Mouse (Mus musculus): Measurements from ENCODE around the gene Tspan31. TPM values are rescaled to one million over a fixed set of nuclear protein-coding genes. Genes with fewer than 3 reads are reported as not detected.

Gene Tspan31
- polyA plus RNA-seq (2012; ENCODE audit: insufficient read depth, insufficient read length, missing spikeins) = 116 and 126 TPM in 2 replicates

DNA sequence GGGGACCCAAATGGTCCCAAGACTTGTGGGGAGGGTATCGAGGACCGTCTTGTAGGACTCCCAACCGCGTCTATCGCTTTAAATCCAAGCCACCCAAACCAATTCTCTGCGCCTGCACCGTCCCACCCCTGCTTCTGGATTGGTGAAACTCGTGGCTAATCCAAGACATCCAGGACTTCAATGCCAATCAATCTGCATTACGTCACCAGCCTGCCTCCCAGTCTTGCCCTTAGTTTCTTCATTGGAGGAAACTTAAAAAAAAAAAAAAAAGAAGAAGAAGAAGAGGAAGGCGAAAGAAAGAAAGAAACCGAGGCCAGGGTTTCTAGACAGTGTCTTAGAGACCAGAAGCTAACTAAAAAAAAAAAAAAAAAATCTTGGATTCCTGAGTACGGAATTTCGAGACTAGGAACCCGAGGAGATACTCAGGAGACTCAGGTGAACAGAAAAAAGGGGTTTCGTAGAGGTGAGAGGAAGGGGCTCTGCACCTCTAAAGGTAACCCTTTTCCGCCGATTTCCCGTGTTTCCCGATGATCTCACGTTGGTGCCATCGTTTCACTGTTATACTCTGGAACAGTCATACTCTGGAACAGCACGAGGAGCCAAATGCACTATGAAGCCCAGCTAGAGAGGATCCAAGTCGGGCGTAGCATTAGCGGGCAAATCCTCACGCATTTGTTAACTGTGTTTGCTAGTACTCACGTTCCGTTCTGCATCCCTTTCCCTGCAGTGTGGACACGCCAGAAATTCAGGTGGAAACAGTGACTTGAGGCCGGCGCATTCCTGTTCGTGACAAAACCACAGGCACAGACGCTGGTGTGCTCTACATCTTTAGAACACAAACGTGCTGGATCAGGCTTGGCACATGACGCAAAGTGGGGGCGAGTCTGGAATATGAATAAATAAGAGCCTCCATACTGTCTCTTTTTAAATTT, at the start of gene Tspan31:
TSS of gene Tspan31 (minus strand) at position 75 of the 932 bp plus-strand sequence.
- Histone ChIP-seq H3K4me1 (ENCODE audit: control insufficient read depth, insufficient read depth, low read length) (peaks cover 9% of the 10 kb centered on the region), H3K27ac (ENCODE audit: insufficient read depth, low read depth, low read length) (peak within 1 kb of the TSS; percentile 75), H3K4me3 (ENCODE audit: insufficient read depth, low read length) (peak within 1 kb of the TSS; percentile 95)
- TF ChIP-seq POLR2A (IDR thresholded peaks at IDR 0.05; ENCODE audit: borderline replicate concordance, low read depth, low read length) (0 out of 2 replicates have a peak, but pooled peaks have one; percentile 75), CTCF (IDR thresholded peaks at IDR 0.05; ENCODE audit: low read depth, low read length) (no peak)

GRCm38 (mm10) chr10:127119229-127119628, 49.2 kb upstream of the Tspan31 start:
- H3K4me3 ChIP-seq (ENCODE audit: insufficient read depth, low read length) = no peak overlapping the region
- H3K4me1 ChIP-seq (ENCODE audit: control insufficient read depth, insufficient read depth, low read length) = peaks cover 19% of the 10 kb centered on the region
- TF ChIP-seq POLR2A (IDR thresholded peaks at IDR 0.05; ENCODE audit: borderline replicate concordance, low read depth, low read length) (no peak), CTCF (IDR thresholded peaks at IDR 0.05; ENCODE audit: low read depth, low read length) (no peak)
- no peak overlapping the region for H3K27ac ChIP-seq (ENCODE audit: insufficient read depth, low read depth, low read length)

GRCm38 (mm10) chr10:127118470-127118869, 48.4 kb upstream of the Tspan31 start:
- TF ChIP-seq POLR2A (IDR thresholded peaks at IDR 0.05; ENCODE audit: borderline replicate concordance, low read depth, low read length) (no peak), CTCF (IDR thresholded peaks at IDR 0.05; ENCODE audit: low read depth, low read length) (no peak)
- Histone ChIP-seq H3K27ac (ENCODE audit: insufficient read depth, low read depth, low read length) (no peak overlapping the region), H3K4me3 (ENCODE audit: insufficient read depth, low read length) (no peak overlapping the region), H3K4me1 (ENCODE audit: control insufficient read depth, insufficient read depth, low read length) (peaks cover 19% of the 10 kb centered on the region)

GRCm38 (mm10) chr10:127115068-127115467, 45.0 kb upstream of the Tspan31 start:
- Histone ChIP-seq H3K4me3 (ENCODE audit: insufficient read depth, low read length) (no peak overlapping the region), H3K4me1 (ENCODE audit: control insufficient read depth, insufficient read depth, low read length) (peaks cover 6% of the 10 kb centered on the region), H3K27ac (ENCODE audit: insufficient read depth, low read depth, low read length) (no peak overlapping the region)
- TF ChIP-seq POLR2A (IDR thresholded peaks at IDR 0.05; ENCODE audit: borderline replicate concordance, low read depth, low read length) (no peak), CTCF (IDR thresholded peaks at IDR 0.05; ENCODE audit: low read depth, low read length) (no peak)

DNA sequence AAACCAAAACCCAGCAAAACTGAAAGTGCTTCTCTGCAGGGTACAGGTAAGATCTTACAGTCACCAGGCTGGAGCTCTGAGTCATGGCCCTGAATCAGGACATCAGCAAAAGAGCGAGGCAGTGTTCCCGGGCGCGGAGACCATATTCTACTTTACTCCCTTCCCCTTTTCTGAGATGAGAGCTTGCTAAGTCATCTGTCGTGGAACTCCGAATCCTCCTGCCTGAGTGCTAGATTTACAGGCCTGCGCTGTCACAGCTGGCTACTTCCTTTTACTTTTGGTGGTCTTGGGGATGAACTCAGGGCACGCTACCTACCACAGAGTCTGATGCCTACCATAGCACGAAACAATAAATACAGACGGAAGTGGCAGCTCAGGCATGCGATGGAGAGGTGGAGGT, 44.3 kb upstream of the Tspan31 start:
- H3K4me1 ChIP-seq (ENCODE audit: control insufficient read depth, insufficient read depth, low read length) = peaks cover 4% of the 10 kb centered on the region; the same call in 1 of the 2 replicates
- peak overlapping the region; percentile 33 for H3K27ac ChIP-seq (ENCODE audit: insufficient read depth, low read depth, low read length)
- TF ChIP-seq POLR2A (IDR thresholded peaks at IDR 0.05; ENCODE audit: borderline replicate concordance, low read depth, low read length) = no peak
- TF ChIP-seq CTCF (IDR thresholded peaks at IDR 0.05; ENCODE audit: low read depth, low read length) = no peak
- H3K4me3 ChIP-seq (ENCODE audit: insufficient read depth, low read length) = no peak overlapping the region

- TF ChIP-seq POLR2A (IDR thresholded peaks at IDR 0.05; ENCODE audit: borderline replicate concordance, low read depth, low read length) (no peak), CTCF (IDR thresholded peaks at IDR 0.05; ENCODE audit: low read depth, low read length) (no peak)
- Histone ChIP-seq H3K27ac (ENCODE audit: insufficient read depth, low read depth, low read length) (no peak overlapping the region), H3K4me3 (ENCODE audit: insufficient read depth, low read length) (no peak overlapping the region), H3K4me1 (ENCODE audit: control insufficient read depth, insufficient read depth, low read length) (peaks cover 4% of the 10 kb centered on the region; the same call in 1 of the 2 replicates)
Measured at GRCm38 (mm10) chr10:127111001-127111887, 41.2 kb upstream of the Tspan31 start.

DNA sequence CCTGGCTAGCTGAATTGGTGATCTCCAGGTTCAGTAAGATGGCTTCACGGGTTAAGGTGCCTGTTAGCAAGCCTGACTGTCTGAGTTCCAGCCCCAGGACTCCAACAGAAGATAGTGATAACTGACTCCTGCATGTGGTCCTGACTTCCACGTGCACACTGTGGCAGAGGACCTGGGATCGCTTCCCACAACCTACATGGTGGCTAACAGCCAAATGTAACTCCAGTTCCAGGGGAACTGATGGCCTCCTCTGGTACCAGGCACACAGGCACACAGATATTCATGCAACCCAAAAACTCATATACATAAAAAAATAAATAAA, 38.2 kb upstream of the Tspan31 start:
- H3K4me1 ChIP-seq (ENCODE audit: control insufficient read depth, insufficient read depth, low read length) = peaks cover 13% of the 10 kb centered on the region
- H3K4me3 ChIP-seq (ENCODE audit: insufficient read depth, low read length) = no peak overlapping the region
- no peak overlapping the region for H3K27ac ChIP-seq (ENCODE audit: insufficient read depth, low read depth, low read length)
- TF ChIP-seq POLR2A (IDR thresholded peaks at IDR 0.05; ENCODE audit: borderline replicate concordance, low read depth, low read length) = no peak
- no peak for TF ChIP-seq CTCF (IDR thresholded peaks at IDR 0.05; ENCODE audit: low read depth, low read length)

DNA sequence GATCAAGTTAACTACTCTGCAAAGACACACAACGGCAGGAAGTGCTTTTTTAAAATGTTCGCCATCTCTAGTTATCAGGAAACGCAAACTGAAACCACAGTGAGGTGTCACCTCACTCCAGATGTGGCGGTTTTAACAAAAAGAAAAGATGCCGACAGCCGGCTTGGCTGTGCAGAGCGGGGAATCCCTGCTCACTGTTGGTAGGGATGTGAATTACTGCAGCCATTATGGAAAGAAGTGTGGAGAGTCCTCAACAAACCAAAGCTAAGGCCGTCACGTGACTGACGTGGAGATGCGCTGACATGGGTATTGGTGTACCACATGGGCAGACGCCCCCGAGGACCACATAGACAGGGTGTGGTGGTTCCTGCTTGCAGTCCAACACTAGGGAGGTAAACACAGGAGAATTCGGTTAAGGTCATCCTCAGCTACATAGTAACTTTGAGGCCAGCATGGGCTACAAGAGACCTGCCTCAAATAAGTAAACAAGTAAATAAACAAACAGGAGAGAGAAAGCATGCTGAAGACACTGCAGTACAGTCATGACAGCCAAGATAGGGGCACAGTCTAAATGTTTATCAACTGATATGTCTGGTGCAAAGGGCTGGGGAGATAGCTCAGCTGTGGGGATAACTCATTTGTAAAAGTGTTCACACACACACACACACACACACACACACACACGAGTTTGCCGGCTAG, 37.6 kb upstream of the Tspan31 start:
- Histone ChIP-seq H3K27ac (ENCODE audit: insufficient read depth, low read depth, low read length) (no peak overlapping the region), H3K4me1 (ENCODE audit: control insufficient read depth, insufficient read depth, low read length) (peaks cover 16% of the 10 kb centered on the region), H3K4me3 (ENCODE audit: insufficient read depth, low read length) (no peak overlapping the region)
- no peak for TF ChIP-seq CTCF (IDR thresholded peaks at IDR 0.05; ENCODE audit: low read depth, low read length)
- TF ChIP-seq POLR2A (IDR thresholded peaks at IDR 0.05; ENCODE audit: borderline replicate concordance, low read depth, low read length) = no peak

DNA sequence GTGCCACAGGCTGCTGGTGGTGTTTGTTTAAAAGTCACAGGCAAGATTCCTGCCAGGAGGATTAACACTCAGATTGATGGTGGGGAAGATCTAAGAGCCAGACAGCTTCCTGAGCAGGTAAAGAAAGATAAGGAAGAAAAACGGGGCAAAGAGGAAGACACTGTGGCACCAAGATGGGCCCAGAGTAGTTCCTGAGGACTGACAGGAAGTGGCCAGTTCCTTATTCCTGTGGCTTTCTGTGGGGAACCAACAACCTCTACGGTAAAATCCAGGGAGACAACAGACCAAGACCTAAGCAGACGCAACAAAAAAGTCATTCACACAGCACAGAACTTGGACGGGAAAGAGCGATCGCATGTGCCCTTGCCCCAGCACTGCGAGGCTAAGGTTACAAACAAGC, 33.6 kb upstream of the Tspan31 start:
- peaks cover 16% of the 10 kb centered on the region for H3K4me1 ChIP-seq (ENCODE audit: control insufficient read depth, insufficient read depth, low read length)
- TF ChIP-seq POLR2A (IDR thresholded peaks at IDR 0.05; ENCODE audit: borderline replicate concordance, low read depth, low read length) = no peak
- no peak for TF ChIP-seq CTCF (IDR thresholded peaks at IDR 0.05; ENCODE audit: low read depth, low read length)
- H3K27ac ChIP-seq (ENCODE audit: insufficient read depth, low read depth, low read length) = peak overlapping the region; percentile 24
- peak overlapping the region; percentile 32 for H3K4me3 ChIP-seq (ENCODE audit: insufficient read depth, low read length)

Measured in bone marrow macrophage, adult 2 months (primary cell).